Mouse (Mus musculus): ENCODE measurements at regions not wholly inside any gene's neighbourhood (a gene's known extent, or its start where the extent isn't known, plus 50 kb on each side); places are given as distances from the start of the nearest gene placed in this dataset.
A peak's percentile ranks its signal among the peaks of the same experiment; 100 is the strongest.

GRCm38 (mm10) chr1:42012911-42013310 is 682.7 kb upstream of the Pou3f3 start:
- DNase-seq: peak; percentile 21

GRCm38 (mm10) chr1:42018966-42019365 is 676.6 kb upstream of the Pou3f3 start:
- DNase-seq: no peak

GRCm38 (mm10) chr1:42025781-42026180 is 669.8 kb upstream of the Pou3f3 start:
- no peak for DNase-seq

GRCm38 (mm10) chr1:42026423-42026822 is 669.1 kb upstream of the Pou3f3 start:
- DNase-seq: no peak

- DNase-seq: no peak
Measured at GRCm38 (mm10) chr1:42033786-42034185, 661.8 kb upstream of the Pou3f3 start.

- no peak for DNase-seq
Measured at GRCm38 (mm10) chr1:42035371-42035770, 660.2 kb upstream of the Pou3f3 start.

GRCm38 (mm10) chr1:42041544-42041943 is 654.0 kb upstream of the Pou3f3 start:
- DNase-seq: no peak

- no peak for DNase-seq
Measured at GRCm38 (mm10) chr1:42058494-42058893, 637.1 kb upstream of the Pou3f3 start.

- DNase-seq: peak; percentile 8
Measured at GRCm38 (mm10) chr1:42070064-42070463, 625.5 kb upstream of the Pou3f3 start.

GRCm38 (mm10) chr1:42096026-42096425 is 599.5 kb upstream of the Pou3f3 start:
- no peak for DNase-seq

GRCm38 (mm10) chr1:42098580-42098979 is 597.0 kb upstream of the Pou3f3 start:
- DNase-seq: no peak

- DNase-seq: no peak
Measured at GRCm38 (mm10) chr1:42107521-42107920, 588.0 kb upstream of the Pou3f3 start.

GRCm38 (mm10) chr1:42107925-42108324 is 587.6 kb upstream of the Pou3f3 start:
- DNase-seq: no peak

- no peak for DNase-seq
Measured at GRCm38 (mm10) chr1:42152175-42152790, 543.3 kb upstream of the Pou3f3 start.

GRCm38 (mm10) chr1:42152916-42153315 is 542.7 kb upstream of the Pou3f3 start:
- DNase-seq: no peak

GRCm38 (mm10) chr1:42167790-42168572 is 527.6 kb upstream of the Pou3f3 start:
- no peak for DNase-seq

GRCm38 (mm10) chr1:42169505-42169904 is 526.1 kb upstream of the Pou3f3 start:
- no peak for DNase-seq

- no peak for DNase-seq
Measured at GRCm38 (mm10) chr1:42186295-42186694, 509.3 kb upstream of the Pou3f3 start.

- DNase-seq: no peak
Measured at GRCm38 (mm10) chr1:42228098-42228497, 467.5 kb upstream of the Pou3f3 start.

- peak; percentile 25 for DNase-seq
Measured at GRCm38 (mm10) chr1:42229711-42230110, 465.9 kb upstream of the Pou3f3 start.

- peak; percentile 46 for DNase-seq
Measured at GRCm38 (mm10) chr1:42230469-42231040, 465.0 kb upstream of the Pou3f3 start.

GRCm38 (mm10) chr1:42231091-42231490 is 464.5 kb upstream of the Pou3f3 start:
- peak; percentile 26 for DNase-seq

- DNase-seq: no peak
Measured at GRCm38 (mm10) chr1:42231897-42232296, 463.7 kb upstream of the Pou3f3 start.

- DNase-seq: no peak
Measured at GRCm38 (mm10) chr1:42232716-42233115, 462.9 kb upstream of the Pou3f3 start.

Measured in right cerebral cortex, postnatal 14 days (tissue).